Mouse (Mus musculus): ENCODE results near the gene Sik3. TPM values are rescaled to one million over a fixed set of nuclear protein-coding genes. Genes with fewer than 3 reads are reported as not detected.

The Sik3 gene
- polyA plus RNA-seq, 1 experiment, result 16.1 TPM

DNA sequence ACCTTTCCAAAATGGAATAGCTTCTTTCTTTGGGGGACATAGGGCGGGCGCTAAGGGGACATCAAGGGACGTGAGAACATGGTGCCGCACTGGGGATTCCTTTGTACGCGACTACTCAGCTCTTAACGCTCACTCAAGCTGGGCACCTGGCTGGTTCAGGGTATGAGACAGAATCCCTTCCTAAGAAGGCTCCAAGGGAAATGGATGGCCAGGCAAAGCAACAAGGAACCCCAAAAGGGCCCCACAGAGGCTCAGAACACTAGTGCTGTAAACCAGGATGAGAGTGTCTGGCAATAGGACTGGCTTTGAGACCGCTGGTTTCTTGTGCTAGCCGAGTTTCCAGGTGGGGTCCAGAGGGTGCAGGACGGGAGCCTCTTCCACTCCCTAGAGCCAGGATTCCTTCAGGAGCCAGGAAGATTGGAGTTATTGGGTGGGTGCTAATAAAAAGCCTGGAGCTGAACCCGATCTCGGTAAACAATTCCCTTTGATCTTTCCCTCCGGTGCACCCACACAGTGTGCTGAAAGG is 217.9 kb downstream of the Sik3 start:
- no peak overlapping the region for H3K27ac ChIP-seq (replicated peaks; ENCODE audit: low read depth, low read length)

DNA sequence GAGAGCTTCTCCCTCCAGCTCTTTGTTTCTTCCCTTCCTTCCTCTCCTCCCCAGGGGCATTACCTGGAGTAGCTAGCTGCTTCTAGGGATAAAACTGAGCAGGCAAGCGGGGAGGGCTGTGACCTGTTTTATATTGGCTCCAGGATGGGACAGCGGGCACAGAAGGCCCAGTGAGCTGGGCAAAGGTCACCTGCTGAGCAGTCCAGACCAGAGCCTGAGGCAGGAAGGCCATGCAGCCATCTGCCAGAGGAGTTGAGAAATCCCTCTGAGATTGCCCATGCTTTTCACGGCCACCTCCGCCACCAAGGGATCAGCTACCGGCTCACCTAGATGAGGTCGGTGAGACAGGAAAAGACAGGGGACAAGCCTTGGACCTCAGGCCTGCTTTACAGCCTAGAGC is 222.6 kb downstream of the Sik3 start:
- H3K4me3 ChIP-seq (ENCODE audit: insufficient read depth, low read depth, low read length), result no peak overlapping the region

More for the DNA sequence above, 217.9 kb downstream of the Sik3 start:
- H3K4me3 ChIP-seq (ENCODE audit: insufficient read depth, low read depth, low read length), result peak overlapping the region; percentile 42; the same call in 1 of the 2 replicates
- 0 out of 2 replicates have a peak, but pooled peaks cover 4% of the 10 kb centered on the region for H3K4me1 ChIP-seq (ENCODE audit: control insufficient read depth, insufficient read depth, insufficient read length, low read length)

DNA sequence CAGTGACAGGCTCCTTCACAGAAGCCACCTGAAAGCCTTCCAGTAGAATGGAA is 222.8 kb downstream of the Sik3 start, which contains the start of gene Apoc3:
Gene Apoc3 (minus strand): TSS at position 41 of the 53 bp plus-strand sequence.
- H3K27ac ChIP-seq (replicated peaks; ENCODE audit: low read depth, low read length), result no peak within 1 kb of the TSS
- H3K4me1 ChIP-seq (ENCODE audit: control insufficient read depth, insufficient read depth, insufficient read length, low read length), result 0 out of 2 replicates have a peak, but pooled peaks cover 5% of the 10 kb centered on the region
- no peak within 1 kb of the TSS for H3K4me3 ChIP-seq (ENCODE audit: insufficient read depth, low read depth, low read length)

More for the DNA sequence above, 222.6 kb downstream of the Sik3 start:
- 0 out of 2 replicates have a peak, but pooled peaks cover 5% of the 10 kb centered on the region for H3K4me1 ChIP-seq (ENCODE audit: control insufficient read depth, insufficient read depth, insufficient read length, low read length)
- H3K27ac ChIP-seq (replicated peaks; ENCODE audit: low read depth, low read length), result no peak overlapping the region

DNA sequence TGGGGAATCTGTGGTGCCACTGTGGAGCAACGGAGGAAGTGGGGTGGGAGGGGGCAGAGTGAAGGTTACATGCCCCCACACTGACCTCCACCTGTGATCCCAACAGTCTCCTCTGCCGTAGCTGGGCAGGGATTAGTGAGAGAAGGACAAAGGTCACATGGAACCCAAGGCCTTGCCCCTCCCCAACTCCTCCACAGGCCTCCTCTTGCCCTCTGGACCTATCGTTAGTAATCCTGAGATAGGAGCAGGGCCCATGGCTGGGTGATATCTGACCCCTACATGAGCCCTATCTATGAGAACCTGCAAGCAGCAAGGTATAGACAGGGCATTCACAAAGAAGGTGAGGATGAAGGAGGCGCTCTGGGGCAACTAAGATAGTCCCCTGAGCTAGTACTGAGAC is 223.0 kb downstream of the Sik3 start:
- Histone ChIP-seq H3K4me3 (ENCODE audit: insufficient read depth, low read depth, low read length) (no peak overlapping the region), H3K27ac (replicated peaks; ENCODE audit: low read depth, low read length) (no peak overlapping the region)

DNA sequence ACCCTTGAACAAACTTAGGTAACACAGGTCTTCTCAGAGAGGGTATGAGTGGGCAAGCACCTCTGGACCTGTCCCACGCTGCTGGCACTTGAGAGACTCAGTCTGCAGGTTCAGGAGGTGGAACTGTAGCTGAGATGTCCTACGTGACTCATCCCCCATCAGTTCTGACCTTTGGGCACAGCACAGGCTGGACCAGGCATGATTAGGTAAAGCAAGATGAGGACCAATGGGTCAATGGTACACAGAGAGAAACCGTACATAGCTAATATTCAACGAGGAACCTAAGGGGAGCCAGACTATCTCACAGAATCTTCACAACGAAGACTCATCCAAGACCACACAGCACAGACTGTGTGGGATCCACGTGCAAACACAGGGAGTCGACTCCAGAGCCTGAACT is 226.2 kb downstream of the Sik3 start:
- no peak overlapping the region for H3K27ac ChIP-seq (replicated peaks; ENCODE audit: low read depth, low read length)
- no peak overlapping the region for H3K4me3 ChIP-seq (ENCODE audit: insufficient read depth, low read depth, low read length)
- H3K4me1 ChIP-seq (ENCODE audit: control insufficient read depth, insufficient read depth, insufficient read length, low read length), result 0 out of 2 replicates have a peak, but pooled peaks cover 5% of the 10 kb centered on the region

More for the DNA sequence above, 223.0 kb downstream of the Sik3 start:
- 0 out of 2 replicates have a peak, but pooled peaks cover 5% of the 10 kb centered on the region for H3K4me1 ChIP-seq (ENCODE audit: control insufficient read depth, insufficient read depth, insufficient read length, low read length)

- no peak within 1 kb of the TSS for H3K27ac ChIP-seq (replicated peaks; ENCODE audit: low read depth, low read length)
- no peaks in the 10 kb centered on the region for H3K4me1 ChIP-seq (ENCODE audit: control insufficient read depth, insufficient read depth, insufficient read length, low read length)
- no peak within 1 kb of the TSS for H3K4me3 ChIP-seq (ENCODE audit: insufficient read depth, low read depth, low read length)
Measured at GRCm38 (mm10) chr9:46240526-46241153, 228.0 kb downstream of the Sik3 start, which contains the start of gene Apoa4. TSS of gene Apoa4 (plus strand) at chr9:46240696.

DNA sequence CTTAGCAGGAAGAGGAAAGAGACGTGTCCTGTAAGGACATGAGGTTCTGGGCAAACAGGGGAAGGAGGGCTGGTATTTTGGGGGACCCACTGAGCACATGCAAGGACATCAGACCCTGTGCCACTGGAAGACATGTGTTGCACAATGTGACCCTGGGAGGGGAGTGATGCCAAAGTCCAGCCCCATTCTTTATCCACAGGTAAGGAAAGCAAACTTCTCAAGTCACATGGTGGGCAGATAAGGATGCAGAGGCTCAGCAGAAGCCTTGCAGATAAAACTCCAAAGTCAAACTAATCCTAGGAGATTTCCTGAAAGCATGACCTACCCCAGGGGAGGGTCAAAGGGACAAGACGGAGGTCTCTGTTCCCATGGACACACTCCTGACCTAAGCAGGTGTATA is 229.2 kb downstream of the Sik3 start:
- Histone ChIP-seq H3K4me3 (ENCODE audit: insufficient read depth, low read depth, low read length) (no peak overlapping the region), H3K4me1 (ENCODE audit: control insufficient read depth, insufficient read depth, insufficient read length, low read length) (no peaks in the 10 kb centered on the region), H3K27ac (replicated peaks; ENCODE audit: low read depth, low read length) (no peak overlapping the region)

DNA sequence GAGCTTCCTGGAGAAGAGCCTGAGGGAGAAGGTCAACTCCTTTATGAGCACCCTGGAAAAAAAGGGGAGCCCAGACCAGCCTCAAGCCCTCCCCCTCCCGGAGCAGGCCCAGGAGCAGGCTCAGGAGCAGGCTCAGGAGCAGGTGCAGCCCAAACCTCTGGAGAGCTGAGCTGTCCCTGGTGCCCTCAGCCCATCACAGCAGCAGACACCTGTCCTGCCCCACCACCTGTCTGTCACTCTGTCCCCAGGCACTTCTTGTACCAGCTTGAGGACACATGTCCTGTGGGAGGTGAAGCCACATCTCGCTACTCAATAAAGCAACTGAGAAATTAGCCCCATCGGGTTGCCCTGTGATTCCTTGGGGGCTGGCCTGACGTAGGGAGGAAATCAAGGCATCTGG is 230.5 kb downstream of the Sik3 start:
- Histone ChIP-seq H3K27ac (replicated peaks; ENCODE audit: low read depth, low read length) (no peak overlapping the region), H3K4me1 (ENCODE audit: control insufficient read depth, insufficient read depth, insufficient read length, low read length) (no peaks in the 10 kb centered on the region)

GRCm38 (mm10) chr9:46243584-46243983 is 231.0 kb downstream of the Sik3 start:
- H3K4me1 ChIP-seq (ENCODE audit: control insufficient read depth, insufficient read depth, insufficient read length, low read length), result no peaks in the 10 kb centered on the region
- no peak overlapping the region for H3K4me3 ChIP-seq (ENCODE audit: insufficient read depth, low read depth, low read length)
- no peak overlapping the region for H3K27ac ChIP-seq (replicated peaks; ENCODE audit: low read depth, low read length)

More for the DNA sequence above, 230.5 kb downstream of the Sik3 start:
- H3K4me3 ChIP-seq (ENCODE audit: insufficient read depth, low read depth, low read length), result no peak overlapping the region

- Histone ChIP-seq H3K4me3 (ENCODE audit: insufficient read depth, low read depth, low read length) (no peak overlapping the region), H3K4me1 (ENCODE audit: control insufficient read depth, insufficient read depth, insufficient read length, low read length) (no peaks in the 10 kb centered on the region), H3K27ac (replicated peaks; ENCODE audit: low read depth, low read length) (no peak overlapping the region)
Measured at GRCm38 (mm10) chr9:46246752-46247324, 234.2 kb downstream of the Sik3 start.

DNA sequence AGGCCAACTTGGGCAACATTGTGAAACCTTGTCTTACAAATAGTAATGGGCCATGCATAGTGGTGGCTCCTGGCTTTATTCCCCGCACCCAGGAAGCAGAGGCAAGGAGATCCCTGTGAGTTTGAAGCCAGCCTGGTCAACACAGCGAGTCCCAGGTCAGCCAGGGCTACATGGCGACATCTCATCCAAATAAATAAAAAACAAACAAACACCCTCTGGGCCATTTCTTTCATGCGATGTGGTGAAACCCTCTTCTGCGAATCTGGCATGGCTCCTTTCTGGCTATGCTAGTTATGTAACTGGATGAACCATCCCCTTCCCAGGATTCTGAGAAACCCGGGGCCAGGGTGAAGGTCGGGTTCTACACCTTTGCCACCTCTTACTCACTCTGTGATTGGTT is 243.6 kb downstream of the Sik3 start:
- no peak overlapping the region for H3K4me3 ChIP-seq (ENCODE audit: insufficient read depth, low read depth, low read length)
- no peak overlapping the region for H3K27ac ChIP-seq (replicated peaks; ENCODE audit: low read depth, low read length)
- H3K4me1 ChIP-seq (ENCODE audit: control insufficient read depth, insufficient read depth, insufficient read length, low read length), result no peaks in the 10 kb centered on the region

GRCm38 (mm10) chr9:46256658-46257385 is 244.2 kb downstream of the Sik3 start:
- Histone ChIP-seq H3K4me1 (ENCODE audit: control insufficient read depth, insufficient read depth, insufficient read length, low read length) (no peaks in the 10 kb centered on the region), H3K27ac (replicated peaks; ENCODE audit: low read depth, low read length) (no peak overlapping the region)

DNA sequence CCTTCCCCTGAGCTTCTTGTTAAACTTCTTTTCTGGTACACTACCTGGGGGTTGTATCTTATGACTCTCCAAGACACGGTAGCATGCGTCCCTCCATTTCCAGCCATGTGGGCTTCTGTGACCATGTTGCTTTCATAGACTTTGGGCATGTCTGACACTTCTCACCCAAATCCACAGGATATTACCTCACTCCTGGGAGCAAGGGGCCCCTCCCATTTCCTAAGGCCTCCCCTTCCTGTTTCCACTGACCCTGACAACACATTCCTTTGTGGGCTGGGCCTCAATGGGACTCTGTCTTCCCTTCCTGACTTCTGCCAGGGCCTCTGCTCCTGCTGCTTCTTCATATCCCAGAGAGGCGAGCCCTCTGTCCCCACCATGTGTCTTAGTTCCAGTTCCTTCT is 244.9 kb downstream of the Sik3 start:
- Histone ChIP-seq H3K4me3 (ENCODE audit: insufficient read depth, low read depth, low read length) (no peak overlapping the region), H3K27ac (replicated peaks; ENCODE audit: low read depth, low read length) (peak overlapping the region; percentile 17; the same call in 1 of the 2 replicates), H3K4me1 (ENCODE audit: control insufficient read depth, insufficient read depth, insufficient read length, low read length) (no peaks in the 10 kb centered on the region)

More at GRCm38 (mm10) chr9:46256658-46257385, 244.2 kb downstream of the Sik3 start:
- no peak overlapping the region for H3K4me3 ChIP-seq (ENCODE audit: insufficient read depth, low read depth, low read length)

- Histone ChIP-seq H3K4me3 (ENCODE audit: insufficient read depth, low read depth, low read length) (no peak overlapping the region), H3K27ac (replicated peaks; ENCODE audit: low read depth, low read length) (no peak overlapping the region), H3K4me1 (ENCODE audit: control insufficient read depth, insufficient read depth, insufficient read length, low read length) (no peaks in the 10 kb centered on the region)
Measured at GRCm38 (mm10) chr9:46259111-46259510, 246.5 kb downstream of the Sik3 start.

- H3K4me3 ChIP-seq (ENCODE audit: insufficient read depth, low read depth, low read length), result no peak overlapping the region
- H3K4me1 ChIP-seq (ENCODE audit: control insufficient read depth, insufficient read depth, insufficient read length, low read length), result no peaks in the 10 kb centered on the region
- H3K27ac ChIP-seq (replicated peaks; ENCODE audit: low read depth, low read length), result no peak overlapping the region
Measured at GRCm38 (mm10) chr9:46261131-46261530, 248.5 kb downstream of the Sik3 start.
